Comparison of ENCODE assay signal across 11 mouse cellular contexts in genomic region chr8:111561824-111562223, GRCm38 (mm10). TPM values are rescaled to one million over a fixed set of nuclear protein-coding genes. Genes with fewer than 3 reads are reported as not detected.
A peak's percentile ranks its signal among the peaks of the same experiment; 100 is the strongest.
DNase-seq lines count a peak whose midpoint lies in the region; ATAC-seq and TF ChIP-seq lines count a peak whose summit lies in the region.
"Had no signal": no experiment of that assay in that cellular context is flagged by ENCODE, and none has a peak within 500 bp of the region (broad histone marks: within the 10 kb centered on the region; RNA-seq: fewer than 3 reads in every experiment).

No protein-coding gene starts in this region.

- 0 out of 2 replicates have a peak overlapping the region, but pooled peaks have one; percentile 31 for H3K27ac ChIP-seq in intestine, embryonic 16.5 days (ENCODE audit: low read length)
- no peak overlapping the region; the same call in 1 of the 2 replicates for H3K27ac ChIP-seq in intestine, postnatal 0 days (ENCODE audit: low read depth, low read length)
- 0 out of 2 replicates have a peak overlapping the region, but pooled peaks have one; percentile 4 for H3K27ac ChIP-seq in lung, embryonic 15.5 days
- peak overlapping the region; percentile 93 for H3K27ac ChIP-seq in thymus, adult 2 months (ENCODE audit: control insufficient read depth, insufficient read depth, low read length)
- H3K27ac ChIP-seq: forebrain, embryonic 10.5 days; liver, embryonic 14.5 days had no signal

- DNase-seq in heart, adult 8-10 months (ENCODE audit: low spot score) = peak; percentile 34
- DNase-seq in thymus, adult 2 months = no peak
- DNase-seq in embryo, embryonic 11 days = no peak
- no peak for DNase-seq in urinary bladder, postnatal 25 days (ENCODE audit: low spot score)
- no peak for DNase-seq in embryo, embryonic 10 days (ENCODE audit: low spot score)
- DNase-seq: kidney, adult 2 months had no signal

- no peak for TF ChIP-seq CTCF in intestine, postnatal 0 days (IDR thresholded peaks at IDR 0.05; ENCODE audit: low read depth)
- no peak for TF ChIP-seq CTCF in thymus, adult 2 months (IDR thresholded peaks at IDR 0.05; ENCODE audit: borderline replicate concordance, control insufficient read depth, extremely low read depth, insufficient read depth, low read length, poor library complexity)

- peaks cover 22% of the 10 kb centered on the region for H3K4me1 ChIP-seq in intestine, embryonic 16.5 days (ENCODE audit: control insufficient read depth, insufficient read depth, low read length)
- H3K4me1 ChIP-seq in intestine, postnatal 0 days (replicated peaks; ENCODE audit: control insufficient read depth, insufficient read depth, low read length) = no peaks in the 10 kb centered on the region
- H3K4me1 ChIP-seq in lung, embryonic 15.5 days = peaks cover 22% of the 10 kb centered on the region
- peaks cover 63% of the 10 kb centered on the region for H3K4me1 ChIP-seq in thymus, adult 2 months (replicated peaks; ENCODE audit: control insufficient read depth, insufficient read depth, low read length)

- WGBS in intestine, embryonic 16.5 days = 81% methylated on average over 4 of the region's 4 CpGs
- 86% methylated on average over 4 of the region's 4 CpGs for WGBS in intestine, postnatal 0 days
- 68% methylated on average over 4 of the region's 4 CpGs for WGBS in lung, embryonic 15.5 days
- WGBS in thymus, adult 2 months = 44% methylated on average over 4 of the region's 4 CpGs

- no peak for ATAC-seq in intestine, embryonic 16.5 days
- no peak for ATAC-seq in intestine, postnatal 0 days
- no peak for ATAC-seq in lung, embryonic 15.5 days (ENCODE audit: borderline replicate concordance, extremely low read depth, low FRiP score, low TSS enrichment)

- H3K4me2 ChIP-seq in intestine, embryonic 16.5 days (ENCODE audit: low read depth, low read length) = no peak overlapping the region
- no peak overlapping the region for H3K4me2 ChIP-seq in intestine, postnatal 0 days (replicated peaks; ENCODE audit: low read depth)
- no peak overlapping the region for H3K4me2 ChIP-seq in lung, embryonic 15.5 days

- H3K27me3 ChIP-seq in intestine, embryonic 16.5 days (replicated peaks; ENCODE audit: control insufficient read depth, insufficient read depth, low read length) = no peaks in the 10 kb centered on the region
- no peaks in the 10 kb centered on the region for H3K27me3 ChIP-seq in intestine, postnatal 0 days (replicated peaks; ENCODE audit: control insufficient read depth, insufficient read depth, low read length)
- no peaks in the 10 kb centered on the region for H3K27me3 ChIP-seq in lung, embryonic 15.5 days
- H3K27me3 ChIP-seq in thymus, adult 2 months (ENCODE audit: control insufficient read depth, insufficient read depth, low read length) = no peaks in the 10 kb centered on the region

- H3K36me3 ChIP-seq in intestine, embryonic 16.5 days (ENCODE audit: control insufficient read depth, insufficient read depth, low read length) = no peaks in the 10 kb centered on the region
- H3K36me3 ChIP-seq in intestine, postnatal 0 days (ENCODE audit: control insufficient read depth, insufficient read depth) = no peaks in the 10 kb centered on the region
- 0 out of 2 replicates have a peak, but pooled peaks cover 3% of the 10 kb centered on the region for H3K36me3 ChIP-seq in lung, embryonic 15.5 days
- no peaks in the 10 kb centered on the region for H3K36me3 ChIP-seq in thymus, adult 2 months (ENCODE audit: control insufficient read depth, insufficient read depth, low read length)

- no peak overlapping the region for H3K4me3 ChIP-seq in intestine, embryonic 16.5 days (ENCODE audit: low read length)
- no peak overlapping the region for H3K4me3 ChIP-seq in intestine, postnatal 0 days (ENCODE audit: low read depth, low read length)
- no peak overlapping the region for H3K4me3 ChIP-seq in lung, embryonic 15.5 days
- H3K4me3 ChIP-seq in thymus, adult 2 months (ENCODE audit: control insufficient read depth, insufficient read depth, low read length) = no peak overlapping the region
- H3K4me3 ChIP-seq: forebrain, embryonic 10.5 days had no signal

- TF ChIP-seq POLR2A in thymus, adult 2 months (IDR thresholded peaks at IDR 0.05; ENCODE audit: control insufficient read depth, extremely low read depth, insufficient read depth, low read length, poor library complexity) = no peak

- no peak overlapping the region for H3K9ac ChIP-seq in intestine, embryonic 16.5 days (ENCODE audit: low read depth, low read length)
- H3K9ac ChIP-seq in intestine, postnatal 0 days (ENCODE audit: low read depth, low read length) = no peak overlapping the region
- no peak overlapping the region for H3K9ac ChIP-seq in lung, embryonic 15.5 days
- H3K9ac ChIP-seq: liver, embryonic 14.5 days had no signal

- H3K9me3 ChIP-seq in intestine, embryonic 16.5 days (ENCODE audit: control insufficient read depth, low read length) = no peaks in the 10 kb centered on the region
- no peaks in the 10 kb centered on the region for H3K9me3 ChIP-seq in intestine, postnatal 0 days (ENCODE audit: control insufficient read depth)
- no peaks in the 10 kb centered on the region for H3K9me3 ChIP-seq in lung, embryonic 15.5 days
- H3K9me3 ChIP-seq: forebrain, embryonic 10.5 days had no signal

RNA-seq across cellular contexts. Expression of gene Znrf1, which starts 25.9 kb away (rescaled TPM):
- polyA plus RNA-seq in intestine, embryonic 16.5 days (2015; fragmentation: Nextera tagmentation; extraction: Ambion mirVana) = 11.0 and 13.1 TPM in 2 replicates
- polyA plus RNA-seq in intestine, postnatal 0 days (2015; fragmentation: Nextera tagmentation; extraction: Ambion mirVana) = 11.7 and 13.3 TPM in 2 replicates
- total RNA-seq in heart, adult 8-10 months (2022) = 10 to 100 TPM; 52.7 to 71.3 (median 59.2) TPM
- 31.5 and 35.2 TPM in 2 replicates for polyA plus RNA-seq in lung, embryonic 15.5 days (2015; fragmentation: Nextera tagmentation; extraction: Ambion mirVana)
- 946 and 968 TPM in 2 replicates for polyA plus RNA-seq in thymus, adult 2 months (2012; rRNA removed)

RNA-seq across cellular contexts. Expression of gene Wdr59, which starts 39.9 kb away (rescaled TPM):
- polyA plus RNA-seq in intestine, embryonic 16.5 days (2015; fragmentation: Nextera tagmentation; extraction: Ambion mirVana) = 4.3 and 4.4 TPM in 2 replicates
- polyA plus RNA-seq in intestine, postnatal 0 days (2015; fragmentation: Nextera tagmentation; extraction: Ambion mirVana) = 1.3 and 1.4 TPM in 2 replicates
- total RNA-seq in heart, adult 8-10 months (2022) = 1 to 10 TPM; 6.5 to 7.4 (median 7.0) TPM
- polyA plus RNA-seq in lung, embryonic 15.5 days (2015; fragmentation: Nextera tagmentation; extraction: Ambion mirVana) = 5.3 and 6.0 TPM in 2 replicates
- 9.0 and 10.1 TPM in 2 replicates for polyA plus RNA-seq in thymus, adult 2 months (2012; rRNA removed)

Comparison
In these comparisons a context has a peak if more than half of its experiments do, and no peak if none do; other contexts are left out.
1. RNA of gene Znrf1, which starts 25.9 kb away (polyA plus RNA-seq): 946 to 968 TPM in thymus, adult 2 months; 31.5 to 35.2 TPM in lung, embryonic 15.5 days, 11.7 to 13.3 TPM in intestine, postnatal 0 days and 11.0 to 13.1 TPM in intestine, embryonic 16.5 days; every median in the first group is over 10 times any median in the second.